14 mouse cellular contexts compared by ENCODE assay signal in genomic region chr14:8356836-8357235, GRCm38 (mm10). TPM values are rescaled to one million over a fixed set of nuclear protein-coding genes. Genes with fewer than 3 reads are reported as not detected.
DNase-seq lines count a peak whose midpoint lies in the region; ATAC-seq and TF ChIP-seq lines count a peak whose summit lies in the region.
"Had no signal": no experiment of that assay in that cellular context is flagged by ENCODE, and none has a peak within 500 bp of the region (broad histone marks: within the 10 kb centered on the region; RNA-seq: fewer than 3 reads in every experiment).

No protein-coding gene starts in this region.

- intact Hi-C loops in left cerebral cortex, adult 2 months (cut with DNase I): loop anchor here (5.0 kb wide), 3 partner anchors 105 to 450 kb away; no protein-coding TSS in a partner anchor

- ATAC-seq in liver, embryonic 11.5 days (replicated peaks; ENCODE audit: low FRiP score): no peak
- ATAC-seq in liver, embryonic 16.5 days (ENCODE audit: low read depth): peak; percentile 55

- no peaks in the 10 kb centered on the region for H3K79me3 ChIP-seq in C2C12 (ENCODE audit: low read depth)

- WGBS in liver, adult 2 months: 25% methylated on average over 9 of the region's 9 CpGs
- WGBS in liver, embryonic 11.5 days: 52% methylated on average over 9 of the region's 9 CpGs
- 27% methylated on average over 9 of the region's 9 CpGs for WGBS in liver, embryonic 16.5 days (ENCODE audit: insufficient replicate concordance)

- peak; percentile 73 for DNase-seq in liver, adult 2 months (ENCODE audit: extremely low read depth, low read depth, low spot score)
- no peak for DNase-seq in liver, embryonic 11.5 days (ENCODE audit: low spot score)
- peak; percentile 67 for DNase-seq in adrenal gland, adult 8-10 months
- no peak for DNase-seq in left cerebral cortex, adult 2 months (ENCODE audit: extremely low spot score in 1 of 2, low spot score in 2 of 2)
- no peak for DNase-seq in embryo, embryonic 11 days
- no peak for DNase-seq in cerebellum, adult 8-10 months

- no peak overlapping the region for H3K27ac ChIP-seq in liver, adult 2 months (replicated peaks; ENCODE audit: insufficient read depth, low read depth, low read length)
- no peak overlapping the region for H3K27ac ChIP-seq in liver, embryonic 11.5 days (ENCODE audit: low read depth, low read length)
- no peak overlapping the region for H3K27ac ChIP-seq in liver, embryonic 16.5 days (ENCODE audit: low read length)
- no peak overlapping the region for H3K27ac ChIP-seq in left cerebral cortex, adult 2 months
- H3K27ac ChIP-seq: embryonic facial prominence, embryonic 12.5 days; kidney, embryonic 15.5 days; liver, embryonic 14.5 days had no signal

- no peaks in the 10 kb centered on the region for H3K79me2 ChIP-seq in liver, adult 2 months (ENCODE audit: control insufficient read depth, insufficient read depth, low read length)
- no peaks in the 10 kb centered on the region for H3K79me2 ChIP-seq in C2C12 (ENCODE audit: control insufficient read depth, insufficient read depth)

- no peak overlapping the region for H3K4me2 ChIP-seq in liver, embryonic 11.5 days
- no peak overlapping the region for H3K4me2 ChIP-seq in liver, embryonic 16.5 days (ENCODE audit: low read depth, low read length)
- H3K4me2 ChIP-seq: embryonic facial prominence, embryonic 12.5 days; kidney, embryonic 15.5 days had no signal

- H3K9me3 ChIP-seq in liver, embryonic 11.5 days (ENCODE audit: control insufficient read depth, low read length): no peaks in the 10 kb centered on the region
- H3K9me3 ChIP-seq in liver, embryonic 16.5 days (replicated peaks; ENCODE audit: control insufficient read depth, low read length): no peaks in the 10 kb centered on the region
- H3K9me3 ChIP-seq: embryonic facial prominence, embryonic 12.5 days; kidney, embryonic 15.5 days had no signal

- no peak overlapping the region for H3K9ac ChIP-seq in liver, adult 2 months (ENCODE audit: low read depth, low read length)
- H3K9ac ChIP-seq in liver, embryonic 11.5 days (ENCODE audit: low read depth, low read length): no peak overlapping the region
- H3K9ac ChIP-seq in liver, embryonic 16.5 days (ENCODE audit: low read depth, low read length): no peak overlapping the region
- H3K9ac ChIP-seq: embryonic facial prominence, embryonic 12.5 days; kidney, embryonic 15.5 days; liver, embryonic 14.5 days had no signal

- peaks cover 6% of the 10 kb centered on the region for H3K4me1 ChIP-seq in liver, adult 2 months (ENCODE audit: control insufficient read depth, insufficient read depth, low read length)
- H3K4me1 ChIP-seq in liver, embryonic 11.5 days (replicated peaks; ENCODE audit: control insufficient read depth, insufficient read depth, low read length): no peaks in the 10 kb centered on the region
- H3K4me1 ChIP-seq in liver, embryonic 16.5 days (ENCODE audit: control insufficient read depth, low read depth, low read length): no peaks in the 10 kb centered on the region

- no peaks in the 10 kb centered on the region for H3K36me3 ChIP-seq in liver, adult 2 months (ENCODE audit: control insufficient read depth, insufficient read depth, low read length)
- no peaks in the 10 kb centered on the region for H3K36me3 ChIP-seq in liver, embryonic 11.5 days (ENCODE audit: control insufficient read depth, insufficient read depth, low read length)
- H3K36me3 ChIP-seq in C2C12 (ENCODE audit: control insufficient read depth, insufficient read depth): no peaks in the 10 kb centered on the region
- H3K36me3 ChIP-seq in liver, embryonic 16.5 days (ENCODE audit: control insufficient read depth, insufficient read depth): no peaks in the 10 kb centered on the region
- H3K36me3 ChIP-seq: embryonic facial prominence, embryonic 12.5 days; kidney, embryonic 15.5 days had no signal

- H3K4me3 ChIP-seq in liver, adult 2 months (ENCODE audit: insufficient read depth, low read depth, low read length): no peak overlapping the region
- no peak overlapping the region for H3K4me3 ChIP-seq in liver, embryonic 11.5 days (ENCODE audit: low read depth, low read length)
- H3K4me3 ChIP-seq in C2C12 (ENCODE audit: insufficient read depth, poor library complexity, severe bottlenecking): no peak overlapping the region
- H3K4me3 ChIP-seq in liver, embryonic 16.5 days (ENCODE audit: low read depth, low read length): no peak overlapping the region
- no peak overlapping the region for H3K4me3 ChIP-seq in left cerebral cortex, adult 2 months
- H3K4me3 ChIP-seq: embryonic facial prominence, embryonic 12.5 days; kidney, embryonic 15.5 days; myocyte had no signal

- no peak for TF ChIP-seq CTCF in liver, adult 2 months (IDR thresholded peaks at IDR 0.05; ENCODE audit: low read depth, low read length)
- no peak for TF ChIP-seq CTCF in C2C12 (IDR thresholded peaks at IDR 0.05; ENCODE audit: control insufficient read depth, insufficient read depth, insufficient read length)
- no peak for TF ChIP-seq CTCF in left cerebral cortex, adult 2 months (IDR thresholded peaks at IDR 0.05)

- no peak for TF ChIP-seq POLR2A in liver, adult 2 months (IDR thresholded peaks at IDR 0.05; ENCODE audit: extremely low read depth, insufficient read depth, low read length)

- no peaks in the 10 kb centered on the region for H3K27me3 ChIP-seq in liver, adult 2 months (ENCODE audit: control insufficient read depth, insufficient read depth, low read length)
- no peaks in the 10 kb centered on the region for H3K27me3 ChIP-seq in liver, embryonic 11.5 days (replicated peaks; ENCODE audit: control insufficient read depth, insufficient read depth, low read length)
- no peaks in the 10 kb centered on the region for H3K27me3 ChIP-seq in C2C12 (ENCODE audit: control insufficient read depth, insufficient read depth, insufficient read length)
- H3K27me3 ChIP-seq in liver, embryonic 16.5 days (ENCODE audit: control insufficient read depth, insufficient read depth, low read depth, low read length): no peaks in the 10 kb centered on the region
- H3K27me3 ChIP-seq: embryonic facial prominence, embryonic 12.5 days; kidney, embryonic 15.5 days had no signal

- H3ac ChIP-seq in C2C12 (ENCODE audit: control insufficient read depth, insufficient read length, low read depth): peak overlapping the region; percentile 8

TF ChIP-seq in C2C12, 6 proteins besides CTCF, POLR2A, EP300 and RAD21:
- TF ChIP-seq MYOG (IDR thresholded peaks at IDR 0.05; ENCODE audit: control insufficient read depth, extremely low read depth, insufficient read length): no peak
- TF ChIP-seq MYOD1 (IDR thresholded peaks at IDR 0.05; ENCODE audit: control insufficient read depth, insufficient read length, low read depth): no peak
- TF ChIP-seq FOSL1 (IDR thresholded peaks at IDR 0.05; ENCODE audit: insufficient read depth, low read length, poor library complexity, severe bottlenecking): peak; percentile 55
- peak; percentile 93 for TF ChIP-seq MAX (IDR thresholded peaks at IDR 0.05)
- no peak for TF ChIP-seq CEBPB (IDR thresholded peaks at IDR 0.05; ENCODE audit: low read depth)
- TF ChIP-seq USF1 (IDR thresholded peaks at IDR 0.05; ENCODE audit: low read depth): no peak
TF ChIP-seq in C2C12: peak in this region for 2.

RNA-seq across cellular contexts. Expression of gene Oit1, which starts 21.7 kb away (rescaled TPM):
- total RNA-seq in liver, adult 2 months (2014; rRNA removed): 0.07 and 0.09 TPM in 2 replicates
- polyA plus RNA-seq in liver, adult 2 months (2012; rRNA removed): 0.11 and 0.24 TPM in 2 replicates
- polyA plus RNA-seq in liver, embryonic 11.5 days (2014; fragmentation: Nextera tagmentation; extraction: Ambion mirVana): not detected in 2 replicates
- polyA plus RNA-seq in C2C12 (2012; fragmentation: generic; extraction: Trizol): not detected
- total RNA-seq in adrenal gland, adult 8-10 months (2022): not detected
- 0.07 TPM in 1 of 2 replicates, not detected in the other for polyA plus RNA-seq in liver, embryonic 16.5 days (2015; fragmentation: Nextera tagmentation; extraction: Ambion mirVana)
- not detected for total RNA-seq in left cerebral cortex, adult 2 months (2021)
- total RNA-seq: layer of hippocampus, postnatal 14 days had no signal
- polyA plus RNA-seq: heart, embryonic 14.5 days; myocyte had no signal

RNA-seq across cellular contexts. Expression of gene Fam107a, which starts 39.0 kb away (rescaled TPM):
- total RNA-seq in liver, adult 2 months (2014; rRNA removed): 0.27 TPM in 1 of 2 replicates, not detected in the other
- not detected in 2 replicates for polyA plus RNA-seq in liver, adult 2 months (2012; rRNA removed)
- polyA plus RNA-seq in liver, embryonic 11.5 days (2014; fragmentation: Nextera tagmentation; extraction: Ambion mirVana): 0.08 and 0.53 TPM in 2 replicates
- polyA plus RNA-seq in C2C12 (2012; fragmentation: generic; extraction: Trizol): not detected
- 1 to 10 TPM; 3.7 to 6.7 (median 5.6) TPM for total RNA-seq in adrenal gland, adult 8-10 months (2022)
- 0.02 and 0.05 TPM in 2 replicates for polyA plus RNA-seq in liver, embryonic 16.5 days (2015; fragmentation: Nextera tagmentation; extraction: Ambion mirVana)
- 100 to 1,000 TPM; 321 to 343 TPM for total RNA-seq in left cerebral cortex, adult 2 months (2021)

Comparison
In these comparisons a context has a peak if more than half of its experiments do, and no peak if none do; other contexts are left out.
1. DNase-seq: peak in liver, adult 2 months (single experiment) and adrenal gland, adult 8-10 months (single experiment); none in liver, embryonic 11.5 days (single experiment), left cerebral cortex, adult 2 months (0 of 2), embryo, embryonic 11 days (single experiment) and cerebellum, adult 8-10 months (single experiment).